Mouse (Mus musculus) gastrocnemius, postnatal 14 days (tissue): ENCODE data around the gene Srp54a. TPM values are rescaled to one million over a fixed set of nuclear protein-coding genes. Genes with fewer than 3 reads are reported as not detected.
"Not testable (repeated sequence)": the region's sequence is repeated elsewhere in the genome, so short reads cannot be mapped to it uniquely, and the experiment has no call there.

Experiments
- DNase-seq: peaks from one replicate; pipeline ENCODE4 v3.0.0; 2021; ENCODE audit warnings: mixed read lengths
- intact Hi-C: fragments of 180-260 bp; cut with DNase I; formaldehyde crosslinking; loops from one replicate; pipeline ENCODE4 v1.15.1; 2025; ENCODE audit warnings: low total_unique reads
- long read RNA-seq, 2 experiments: library from polyadenylated mRNA; stranded (forward); transcript quantifications; one replicate each; pipeline ENCODE4 v2.0.0; 2021
- total RNA-seq, 2 experiments: library from RNA; stranded (reverse); gene quantifications; 2 replicates each; pipeline ENCODE4 v1.2.3; 2021

The Srp54a gene
- total RNA-seq = 10 to 100 TPM; 68.0 to 76.5 TPM
- long read RNA-seq, experiment 1, full-length matches to known transcripts = 30 of 31 reads
- long read RNA-seq, experiment 1, partial matches to known transcripts = 0 of 31 reads
- long read RNA-seq, experiment 1, other reads (novel, unspliced or antisense) = 1 of 31 reads
- long read RNA-seq, experiment 2, full-length matches to known transcripts = 32 of 34 reads
- long read RNA-seq, experiment 2, partial matches to known transcripts = 1 of 34 reads
- long read RNA-seq, experiment 2, other reads (novel, unspliced or antisense) = 1 of 34 reads

DNA sequence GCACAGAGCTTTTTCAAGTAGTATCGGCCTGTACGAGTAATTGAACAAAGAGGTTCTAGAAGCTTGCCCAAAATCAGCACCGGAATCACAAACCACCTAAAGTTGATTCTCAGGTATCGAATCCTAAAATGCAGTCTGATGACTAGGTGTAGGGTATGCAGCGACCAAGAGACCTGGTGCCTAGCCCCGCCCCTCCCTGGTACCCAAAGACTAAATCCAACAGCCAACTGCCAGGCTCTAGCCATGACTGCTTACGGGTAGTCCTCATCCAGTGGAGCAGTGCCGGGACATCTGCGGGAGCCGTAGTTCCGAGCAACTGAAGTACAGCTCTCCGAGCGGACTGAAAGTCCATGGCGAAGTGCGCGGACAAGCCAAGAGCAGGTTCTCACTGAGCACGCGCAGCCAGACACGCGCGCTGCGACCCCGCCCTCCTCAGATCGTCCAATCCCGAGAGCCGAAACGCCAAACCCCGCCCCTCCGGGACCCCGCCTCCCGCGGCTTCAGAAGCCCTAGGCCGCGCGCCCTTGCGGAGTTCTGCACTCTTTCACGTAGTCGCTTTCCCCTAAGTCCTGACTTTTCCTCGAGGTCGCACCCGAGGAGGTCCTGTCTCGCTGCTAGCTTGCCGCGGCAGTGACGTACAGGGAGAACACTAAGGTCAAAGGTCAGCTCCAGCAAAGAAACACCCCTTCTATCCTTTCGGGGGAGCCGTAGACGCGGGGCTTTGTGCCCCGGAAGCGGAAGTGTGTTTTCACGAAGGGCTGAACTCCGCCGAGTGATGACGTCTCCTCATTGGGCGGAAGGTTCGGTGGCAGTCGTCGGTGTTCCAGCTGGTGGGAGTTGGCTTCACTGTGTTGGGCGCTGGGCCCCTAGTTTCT, at the start of gene Srp54a, which contains the start of gene 2700097O09Rik:
Gene Srp54a (plus strand): TSS at position 537 of the 875 bp plus-strand sequence.
Gene 2700097O09Rik (minus strand): TSS at position 385 of the 875 bp plus-strand sequence.
- peak; percentile 93 for DNase-seq
- intact Hi-C loops = not testable (repeated sequence)

- intact Hi-C loops = no loop called here
- no peak for DNase-seq
Measured at GRCm38 (mm10) chr12:55041011-55041410, 39.1 kb upstream of the Srp54a start.

- intact Hi-C loops = no loop called here
- no peak for DNase-seq
Measured at GRCm38 (mm10) chr12:55049731-55050353, 30.2 kb upstream of the Srp54a start.

GRCm38 (mm10) chr12:55051210-55052173, 28.6 kb upstream of the Srp54a start:
- no peak for DNase-seq
- intact Hi-C loops = no loop called here

DNA sequence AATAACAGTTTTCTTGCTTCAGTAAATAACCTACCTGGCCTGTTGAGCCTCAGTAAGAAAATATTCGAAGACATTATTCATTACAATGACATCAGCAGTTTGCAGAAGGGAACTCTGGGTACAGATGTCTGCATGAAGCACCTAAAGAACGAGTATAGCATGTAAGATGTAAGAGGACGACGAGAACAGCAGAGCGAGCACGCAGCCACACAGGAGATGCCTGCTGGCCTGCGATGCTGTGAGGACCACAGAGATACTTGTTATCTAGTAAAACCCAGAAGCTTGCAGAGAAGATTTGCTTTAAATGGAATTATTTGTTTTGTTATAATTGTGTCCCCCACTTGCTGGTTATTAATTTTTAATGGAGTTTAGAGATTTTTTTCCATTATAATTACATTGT, 26.8 kb upstream of the Srp54a start:
- intact Hi-C loops = no loop called here
- no peak for DNase-seq

DNA sequence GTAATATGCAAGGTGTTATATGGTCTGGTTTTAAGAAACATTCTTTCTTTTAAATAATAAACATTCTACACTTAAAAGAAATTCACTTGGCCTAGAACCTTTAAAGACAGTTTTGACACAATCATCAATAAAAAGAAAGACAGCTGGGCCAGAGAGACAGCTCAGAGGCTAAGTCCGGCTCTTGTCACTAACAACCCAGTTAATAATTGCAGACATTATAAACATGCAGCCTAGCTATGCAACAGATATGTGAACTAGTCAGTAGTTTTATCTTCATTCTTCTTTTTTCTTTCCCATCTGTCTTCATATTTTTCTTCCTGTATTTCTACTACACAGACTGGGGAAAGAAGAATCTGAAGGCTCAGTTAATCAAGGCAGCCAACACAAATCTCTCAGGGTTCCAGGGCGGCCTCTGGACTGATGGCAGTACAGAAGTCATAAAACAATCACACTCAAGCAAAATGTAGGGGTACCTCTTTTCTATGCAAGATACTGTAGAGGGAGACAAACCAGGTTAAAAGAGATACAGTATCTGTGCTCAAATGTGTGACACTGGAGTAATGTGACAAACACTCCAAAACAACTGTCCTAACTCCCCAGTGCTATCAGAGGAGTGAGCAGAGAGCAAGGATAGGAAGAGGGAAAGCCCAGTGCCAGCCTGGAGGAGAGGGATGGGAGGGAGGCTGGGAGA, 25.4 kb upstream of the Srp54a start:
- no peak for DNase-seq
- intact Hi-C loops = no loop called here

- DNase-seq = no peak
- intact Hi-C loops = no loop called here
Measured at GRCm38 (mm10) chr12:55056703-55057102, 23.4 kb upstream of the Srp54a start.

- no peak for DNase-seq
- intact Hi-C loops = no loop called here
Measured at GRCm38 (mm10) chr12:55058865-55059615, 21.0 kb upstream of the Srp54a start.

GRCm38 (mm10) chr12:55059812-55060211, 20.2 kb upstream of the Srp54a start:
- no peak for DNase-seq
- intact Hi-C loops = no loop called here

DNA sequence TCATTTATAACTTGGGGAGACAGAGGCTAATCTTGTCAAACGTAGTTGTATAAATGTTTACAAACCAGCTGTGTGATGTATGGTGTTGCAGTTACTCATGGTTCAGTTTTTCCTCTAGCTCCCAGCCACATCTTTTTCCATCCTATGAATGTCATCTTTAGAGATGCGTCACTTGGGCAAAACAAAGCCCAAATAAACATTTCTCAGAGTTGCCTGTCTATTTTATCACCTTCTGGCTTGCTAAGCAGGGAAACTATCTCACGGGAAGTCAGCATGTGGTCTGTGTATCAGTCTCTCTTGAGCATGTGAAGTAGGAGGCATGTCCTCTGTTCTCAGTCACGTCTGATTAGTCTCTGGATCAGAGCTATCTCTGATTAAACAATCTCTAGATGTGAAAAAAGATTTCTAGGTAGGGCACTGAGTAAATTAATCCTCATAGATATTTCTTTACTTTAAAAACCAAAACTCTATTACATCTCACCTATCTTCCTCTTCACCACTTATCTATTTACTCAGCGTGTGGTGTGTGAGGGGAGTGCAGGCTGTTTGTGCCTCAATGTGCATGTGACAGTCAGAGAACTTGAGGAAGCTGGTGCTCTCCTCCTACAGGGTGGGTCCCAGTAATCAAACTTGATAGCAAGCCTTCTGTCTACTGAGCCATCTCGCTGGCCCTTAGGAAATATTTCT, 19.7 kb upstream of the Srp54a start:
- DNase-seq = no peak
- intact Hi-C loops = no loop called here

DNA sequence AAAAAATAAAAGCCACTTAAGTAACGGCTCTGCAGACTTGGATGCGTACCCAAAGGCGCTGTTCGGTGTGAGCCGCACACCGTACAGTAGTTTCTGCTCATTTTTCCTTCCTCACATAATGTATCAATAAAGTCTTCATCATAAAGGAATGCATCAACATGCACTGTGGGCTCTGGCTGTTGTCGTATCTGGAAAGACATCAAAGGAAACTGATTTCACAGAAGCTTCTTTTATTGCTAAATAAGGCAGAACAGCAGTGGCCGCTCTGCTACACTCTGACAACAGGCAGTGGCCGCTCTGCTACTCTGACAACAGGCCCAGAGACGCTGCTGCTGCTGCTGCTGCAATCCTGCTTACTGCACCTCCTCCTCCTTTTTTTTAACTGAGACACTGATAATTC, 19.1 kb upstream of the Srp54a start:
- DNase-seq = no peak
- intact Hi-C loops = no loop called here

DNA sequence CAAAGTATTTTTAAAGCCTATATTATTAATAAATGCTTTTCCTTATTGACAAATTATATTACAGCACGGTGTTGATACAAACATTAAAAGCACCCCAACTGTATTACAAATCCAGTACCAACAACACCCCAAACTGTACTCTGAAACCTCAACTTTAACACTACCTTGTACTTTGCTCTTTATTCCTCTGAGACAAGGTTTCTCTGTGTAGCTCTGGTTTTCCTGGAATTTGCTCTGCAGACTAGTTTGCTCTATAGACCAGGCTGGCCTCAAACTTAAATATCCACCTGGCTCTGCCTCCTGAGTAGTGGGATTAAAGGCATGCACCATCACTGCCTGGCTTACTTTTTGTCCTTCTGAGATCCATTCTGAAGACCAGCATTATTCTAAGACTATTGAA, 17.9 kb upstream of the Srp54a start:
- intact Hi-C loops = no loop called here
- no peak for DNase-seq

DNA sequence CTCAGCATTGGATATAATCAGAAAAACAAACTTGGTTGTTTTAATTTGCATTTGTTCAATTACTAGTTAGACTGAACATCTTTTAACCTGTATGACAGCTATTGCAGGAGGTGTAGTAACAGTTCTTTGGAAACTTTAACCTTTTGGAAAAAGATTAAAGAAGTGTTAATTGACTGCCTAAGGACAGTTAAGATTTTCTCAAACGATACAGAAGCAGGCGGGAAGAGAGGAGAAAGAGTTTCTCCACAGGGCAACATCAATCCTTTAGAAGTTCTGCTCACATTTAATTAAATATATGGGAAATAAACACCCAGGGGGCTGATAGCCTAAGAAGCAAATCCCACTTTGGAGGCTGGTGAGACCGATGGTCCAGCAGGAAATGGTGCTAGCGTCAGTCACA, 7.6 kb upstream of the Srp54a start:
- intact Hi-C loops = no loop called here
- no peak for DNase-seq

DNA sequence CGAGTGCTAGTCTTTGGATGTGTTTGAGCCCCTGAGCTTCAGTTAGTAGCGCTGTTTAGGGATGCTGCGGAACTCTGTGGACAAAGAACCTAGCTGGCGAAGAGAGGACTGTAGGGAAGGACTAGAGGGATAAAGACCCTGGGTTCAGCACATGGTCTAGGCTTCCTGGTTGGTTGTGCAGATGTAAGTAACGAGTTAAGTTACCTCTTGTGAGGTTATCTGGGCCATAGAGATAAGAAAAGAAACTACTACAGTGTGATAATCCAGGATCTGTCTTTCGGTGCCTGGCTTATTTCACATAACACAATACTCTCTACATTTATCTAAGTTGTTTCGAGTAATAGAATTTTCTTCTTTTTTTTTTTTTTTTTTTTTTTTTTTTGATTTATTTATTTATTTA, 6.4 kb upstream of the Srp54a start:
- intact Hi-C loops = no loop called here
- no peak for DNase-seq

DNA sequence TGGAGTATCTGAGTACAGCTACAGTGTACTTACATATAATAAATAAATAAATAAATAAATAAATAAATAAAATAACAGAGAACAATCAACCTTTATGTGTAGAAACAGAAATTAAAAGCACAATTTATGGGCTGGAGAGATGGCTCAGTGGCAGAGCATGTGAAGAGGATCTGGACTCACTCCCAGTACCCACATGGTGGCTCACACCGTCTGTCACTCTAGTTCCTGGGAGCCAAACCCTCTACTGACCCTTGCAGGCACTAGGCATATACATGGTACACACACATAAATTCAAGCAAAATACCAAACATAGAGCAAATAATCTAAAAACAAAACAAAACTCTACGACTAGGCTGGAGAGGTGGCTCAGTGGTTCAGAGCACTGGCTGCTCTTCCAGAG, 4.8 kb upstream of the Srp54a start:
- intact Hi-C loops = no loop called here
- DNase-seq = no peak

DNA sequence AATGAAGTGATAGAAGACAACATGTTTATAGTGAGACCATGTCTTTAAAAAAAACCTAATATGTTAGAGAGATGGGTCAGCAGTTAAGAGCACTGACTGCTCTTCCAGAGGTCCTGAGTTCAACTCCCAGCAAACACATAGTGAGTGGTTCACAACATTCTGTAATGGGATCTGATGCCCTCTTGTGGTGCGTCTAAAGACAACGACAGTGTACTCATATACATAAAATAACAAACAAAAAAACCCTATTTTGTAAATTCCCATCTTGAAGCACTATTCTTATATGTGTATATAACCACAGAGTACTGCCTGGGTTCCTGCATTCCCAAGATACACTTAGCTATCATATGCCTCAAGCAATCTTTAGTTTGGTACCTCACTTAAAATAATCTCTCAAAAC, 1.4 kb upstream of the Srp54a start:
- intact Hi-C loops, DNase-seq: not testable (repeated sequence)

- intact Hi-C loops = not testable (repeated sequence)
Measured at GRCm38 (mm10) chr12:55080601-55080942, 510 bp downstream of the Srp54a start.

DNA sequence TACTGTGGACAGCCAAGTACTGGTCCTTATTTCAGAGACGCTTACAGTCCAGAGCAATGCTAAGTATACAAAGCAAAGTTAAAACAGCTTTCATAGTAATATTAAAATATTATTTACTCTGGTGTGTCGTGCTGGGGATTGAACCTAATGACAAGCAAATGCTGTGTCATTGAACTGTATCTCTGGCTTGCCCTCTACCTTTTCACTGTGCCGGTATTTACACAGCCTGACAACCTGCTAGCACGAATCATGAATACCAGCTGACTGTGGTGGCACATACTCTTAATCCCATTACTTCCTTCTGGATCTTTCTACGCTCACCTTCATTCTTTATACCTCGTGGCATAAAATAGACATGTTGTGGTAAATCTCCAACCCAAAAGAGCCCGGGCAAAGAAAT, 12.1 kb downstream of the Srp54a start:
- intact Hi-C loops, DNase-seq: not testable (repeated sequence)

More at GRCm38 (mm10) chr12:55080601-55080942, 510 bp downstream of the Srp54a start:
- DNase-seq = not testable (repeated sequence)
